Mouse (Mus musculus): ENCODE measurements at regions not wholly inside any gene's neighbourhood (a gene's known extent, or its start where the extent isn't known, plus 50 kb on each side); places are given as distances from the start of the nearest gene placed in this dataset.
"Not testable (repeated sequence)": the region's sequence is repeated elsewhere in the genome, so short reads cannot be mapped to it uniquely, and the experiment has no call there.

GRCm38 (mm10) chr4:9724801-9725200 is 1149.5 kb upstream of the 2610301B20Rik start:
- not testable (repeated sequence) for DNase-seq (ENCODE audit: low spot score)

DNA sequence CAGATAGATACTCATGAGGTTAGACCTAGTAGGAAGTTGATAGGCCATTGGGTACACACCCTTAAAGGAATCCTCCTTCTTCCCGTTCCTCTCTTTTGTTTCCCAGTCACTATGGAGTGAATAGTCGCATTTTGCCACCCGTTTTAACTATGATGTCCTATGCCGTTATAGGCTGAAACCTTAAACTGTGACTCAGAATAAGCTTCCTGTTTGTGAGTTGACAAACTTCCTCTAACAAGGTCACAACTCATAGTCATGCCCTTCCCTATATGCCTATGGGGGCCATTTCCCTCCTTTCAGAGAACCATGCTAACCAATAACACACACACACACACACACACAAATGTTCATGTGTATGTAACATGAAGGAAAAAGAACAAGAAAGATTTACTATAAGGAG is 1136.6 kb upstream of the 2610301B20Rik start:
- DNase-seq (ENCODE audit: low spot score): no peak

DNA sequence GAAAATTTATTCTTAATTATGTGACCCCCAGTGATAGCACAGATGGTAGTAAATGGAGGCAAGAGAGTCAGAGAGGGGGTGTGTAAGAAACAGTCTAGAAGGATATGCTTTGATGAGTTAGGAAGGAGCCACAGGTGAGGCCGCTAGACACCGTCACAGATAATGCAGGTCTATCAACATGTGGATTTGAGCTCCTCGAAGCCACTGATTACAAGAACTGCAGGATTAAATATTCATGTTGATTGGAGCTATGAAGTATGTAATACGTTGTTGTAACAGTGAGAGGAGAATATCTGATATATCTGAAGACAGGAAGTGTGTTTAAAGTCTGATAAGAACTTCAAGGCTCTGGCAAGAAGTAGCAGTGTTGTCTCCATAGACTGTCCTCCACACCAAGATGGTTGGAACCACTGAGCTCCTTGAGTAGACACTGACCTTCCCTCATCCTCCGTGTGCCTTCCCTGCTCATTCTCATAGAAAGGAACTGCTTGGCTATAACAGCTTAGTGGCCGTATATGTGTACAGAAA is 1126.8 kb upstream of the 2610301B20Rik start:
- no peak for DNase-seq (ENCODE audit: low spot score)

DNA sequence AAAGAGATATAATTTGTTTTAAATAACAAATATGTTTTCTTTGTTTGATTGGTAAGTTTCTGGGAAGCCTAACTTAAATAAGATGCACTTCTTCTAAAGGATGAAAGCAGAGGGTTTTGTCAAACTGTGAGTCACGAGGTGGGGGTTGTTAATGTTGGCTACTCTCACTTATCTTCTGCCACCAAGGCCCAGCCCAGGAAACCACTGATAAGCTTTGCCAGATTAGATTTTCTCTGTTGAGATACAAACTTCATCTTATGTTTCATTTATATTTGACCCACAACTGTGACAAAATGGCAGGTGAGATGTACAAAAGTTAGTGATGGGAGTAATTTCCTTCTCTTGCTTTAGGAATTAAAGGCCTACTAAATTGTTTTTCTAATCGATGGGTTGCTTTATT is 1126.2 kb upstream of the 2610301B20Rik start:
- DNase-seq (ENCODE audit: low spot score): no peak

DNA sequence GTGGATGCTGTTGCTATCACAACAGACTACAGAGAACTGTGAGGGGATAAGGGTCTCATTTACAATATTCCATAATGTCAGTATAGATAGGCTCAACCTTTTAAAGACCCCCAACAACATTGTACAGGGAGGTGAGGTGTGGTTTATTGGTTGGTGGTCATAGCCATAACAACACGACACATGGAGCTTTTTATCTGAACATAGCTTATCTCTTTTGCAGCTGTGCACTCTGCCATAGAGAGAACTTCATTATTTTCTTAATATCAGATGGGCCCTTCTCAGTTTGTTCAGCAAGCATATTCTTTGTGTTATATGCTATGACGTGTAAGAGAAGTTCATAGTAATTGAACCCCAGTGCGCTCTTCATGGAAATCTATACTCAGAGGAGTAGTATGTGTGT is 1124.4 kb upstream of the 2610301B20Rik start:
- no peak for DNase-seq (ENCODE audit: low spot score)

GRCm38 (mm10) chr4:9750404-9750803 is 1123.9 kb upstream of the 2610301B20Rik start:
- DNase-seq (ENCODE audit: low spot score): no peak

- DNase-seq (ENCODE audit: low spot score): no peak
These were observed 1111.0 kb upstream of the 2610301B20Rik start for GRCm38 (mm10) chr4:9763321-9763720.

DNA sequence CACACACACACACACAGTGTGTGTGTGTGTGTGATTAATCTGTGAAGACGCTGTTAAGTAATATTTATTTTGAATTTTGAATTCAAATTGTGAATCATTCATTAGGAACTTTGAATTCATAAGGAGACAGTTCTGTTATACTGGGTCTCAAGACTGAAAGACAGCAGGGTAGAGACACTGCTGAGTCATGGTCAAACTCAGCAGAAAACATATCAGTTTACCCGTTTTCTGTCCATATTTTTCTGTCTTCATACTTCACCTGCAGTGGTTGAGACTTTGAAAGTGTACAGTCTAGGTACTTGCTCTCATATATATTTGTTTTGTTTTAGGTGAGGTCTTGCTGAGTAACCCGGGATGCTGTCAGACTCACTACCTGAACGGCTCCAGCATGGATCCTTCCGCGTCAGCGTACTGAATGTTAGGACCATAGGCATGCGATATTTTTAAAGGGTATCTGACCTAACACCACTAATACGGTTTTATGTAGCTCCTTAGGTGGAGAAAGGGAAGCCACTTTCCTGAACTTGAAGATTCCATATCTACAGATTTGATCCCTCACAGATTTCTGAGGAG is 1104.6 kb upstream of the 2610301B20Rik start:
- no peak for DNase-seq (ENCODE audit: low spot score)

DNA sequence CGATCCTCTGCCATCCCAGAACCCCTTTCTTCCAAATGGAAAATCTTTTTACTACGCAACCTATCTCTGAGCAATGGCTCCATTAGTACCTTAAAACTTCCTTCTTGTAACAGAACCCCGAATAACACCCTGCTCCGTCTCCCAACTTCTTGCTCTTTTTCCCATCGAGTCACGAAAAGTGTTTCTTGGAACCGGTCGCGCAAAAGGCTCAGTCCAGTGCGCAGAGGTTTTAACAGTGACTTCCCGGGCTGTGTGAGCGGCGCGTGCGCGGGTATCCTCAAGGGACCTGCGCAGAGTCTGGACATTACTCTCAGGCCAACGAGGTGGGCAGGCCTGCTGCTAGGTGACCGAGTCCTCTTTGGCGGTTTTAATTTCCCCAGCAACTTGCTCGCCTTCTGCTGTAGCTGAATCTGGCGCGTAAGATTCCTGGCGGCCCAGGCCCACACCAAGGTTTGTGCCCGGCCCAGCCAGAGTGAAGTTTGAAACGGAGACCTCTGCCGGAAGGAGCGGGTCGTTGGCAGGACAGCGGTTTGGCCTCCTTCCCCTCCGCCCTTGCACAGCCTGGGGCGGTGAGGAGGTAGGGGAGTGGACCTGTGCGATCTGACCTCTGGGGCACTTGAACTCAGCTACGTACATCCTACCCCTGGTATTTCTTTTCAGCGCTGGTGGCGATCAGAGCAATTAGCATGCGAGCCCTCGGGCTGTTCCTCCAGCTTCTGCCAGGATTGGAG is 1103.8 kb upstream of the 2610301B20Rik start:
- peak; percentile 62 for DNase-seq (ENCODE audit: low spot score)

DNA sequence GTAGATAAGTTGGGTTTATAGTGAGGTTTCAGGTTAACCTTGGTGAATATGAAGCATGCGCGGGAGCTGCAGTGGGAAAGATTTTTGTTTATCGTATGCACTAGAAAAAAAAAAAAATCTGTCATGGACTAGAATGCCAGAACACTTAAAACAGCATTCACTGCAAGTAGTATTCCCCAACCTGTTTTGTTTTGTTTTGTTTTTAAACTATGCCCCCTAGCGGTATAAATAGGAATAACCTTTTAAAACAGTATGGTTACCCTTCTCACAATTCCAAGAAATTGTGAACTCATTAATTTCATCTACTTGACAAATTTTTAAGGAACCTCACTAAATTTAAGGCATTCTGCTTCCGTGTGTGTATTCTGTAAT is 1103.2 kb upstream of the 2610301B20Rik start:
- no peak for DNase-seq (ENCODE audit: low spot score)

DNA sequence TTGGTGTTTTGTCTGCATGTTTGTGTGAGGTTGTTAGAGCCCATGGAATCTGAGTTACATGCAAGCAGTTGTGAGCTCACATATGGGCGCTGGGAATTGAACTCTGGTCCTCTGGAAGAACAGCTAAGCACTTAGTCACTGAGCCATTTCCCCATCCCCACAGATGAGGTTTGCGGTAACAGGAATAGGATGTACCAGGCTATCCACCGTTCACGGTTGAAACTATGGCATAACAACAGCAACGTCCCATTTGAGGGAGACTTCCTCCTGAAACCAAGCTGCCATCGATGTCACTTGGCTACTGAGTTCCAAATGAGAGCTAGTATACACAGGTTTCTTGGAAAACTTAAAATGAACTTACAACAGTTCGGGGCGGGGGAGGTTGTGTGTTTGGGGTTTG is 1095.9 kb upstream of the 2610301B20Rik start:
- no peak for DNase-seq (ENCODE audit: low spot score)

DNA sequence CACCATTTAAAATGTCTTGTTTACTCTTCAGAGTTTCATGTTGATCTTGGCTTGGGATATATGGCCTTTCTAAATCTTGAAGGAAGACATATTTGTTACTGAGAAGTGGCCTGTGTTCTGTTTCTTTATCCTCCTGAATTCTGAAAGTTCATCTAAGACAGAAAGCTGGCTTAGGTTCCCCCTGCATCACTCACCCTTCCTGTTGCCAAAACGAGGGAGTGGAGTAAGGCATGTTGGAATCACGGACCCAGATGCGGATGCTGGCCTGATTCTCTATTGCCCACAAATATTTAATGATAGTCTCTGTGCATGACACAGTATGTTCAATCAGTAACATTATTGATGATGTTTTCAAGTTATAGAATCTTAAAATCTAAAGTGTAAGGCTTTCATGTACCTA is 1094.7 kb upstream of the 2610301B20Rik start:
- DNase-seq (ENCODE audit: low spot score): no peak

- peak; percentile 66 for DNase-seq (ENCODE audit: low spot score)
These were observed 1094.1 kb upstream of the 2610301B20Rik start for GRCm38 (mm10) chr4:9780179-9780578.

DNA sequence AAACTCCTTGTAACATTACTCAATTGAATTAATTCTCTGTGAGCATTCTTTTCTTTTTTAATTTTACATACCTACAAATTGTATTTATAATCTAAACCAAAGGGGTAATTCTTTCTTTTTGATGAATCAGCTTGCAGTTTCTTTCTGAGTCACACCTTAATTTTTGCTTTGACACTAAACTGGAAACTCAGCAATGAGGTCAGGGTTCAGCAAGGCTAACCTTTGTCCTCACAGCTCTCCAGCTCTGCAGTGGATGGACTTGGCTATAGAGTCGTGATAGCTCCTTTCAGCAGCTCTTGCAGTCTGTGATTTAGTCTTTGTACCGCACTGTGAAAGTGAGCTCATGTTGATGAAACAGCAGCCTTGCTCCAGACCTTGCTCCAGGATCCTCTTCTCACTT is 1093.0 kb upstream of the 2610301B20Rik start:
- no peak for DNase-seq (ENCODE audit: low spot score)

DNA sequence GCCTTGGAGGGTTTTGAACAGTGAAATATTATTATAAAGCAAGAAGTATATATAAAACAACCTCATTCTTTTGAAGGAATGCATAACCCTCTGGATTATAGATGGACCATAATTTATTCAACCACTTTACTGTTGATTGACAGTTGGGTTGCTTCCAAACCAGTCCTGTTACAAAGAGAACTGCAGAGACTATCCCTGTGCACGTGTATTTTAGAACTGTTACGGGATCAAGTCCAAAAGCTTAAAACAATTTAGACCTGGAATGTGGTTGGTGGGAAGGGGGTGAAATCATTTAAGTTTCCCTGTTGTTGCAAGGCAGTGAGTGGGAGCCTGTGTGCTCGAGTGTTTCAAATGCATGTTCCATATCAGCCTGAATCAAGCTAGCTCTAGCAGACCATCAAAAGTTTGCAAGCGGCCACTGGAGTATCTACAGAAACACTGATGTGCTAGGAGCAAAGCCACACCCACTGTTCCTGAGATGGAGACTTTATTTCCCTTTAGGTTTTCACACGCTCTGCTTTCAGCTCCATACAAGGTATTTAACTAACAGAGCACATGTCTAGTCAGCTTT is 1086.4 kb upstream of the 2610301B20Rik start:
- DNase-seq (ENCODE audit: low spot score): no peak

- DNase-seq (ENCODE audit: low spot score): no peak
These were observed 1083.8 kb upstream of the 2610301B20Rik start for GRCm38 (mm10) chr4:9790478-9790877.
